Mouse (Mus musculus) lung, postnatal 0 days (tissue): ENCODE results near the gene Eci1.

ENCODE experiments used
- CTCF ChIP-seq: IDR thresholded peaks from 2 replicates; pipeline ENCODE4 v1.5.1; 2016; ENCODE audit warnings: antibody characterized with exemption, mild to moderate bottlenecking
- EP300 ChIP-seq: IDR thresholded peaks from 2 replicates; pipeline ENCODE4 v1.6.1; 2016; ENCODE audit warnings: antibody characterized with exemption, mild to moderate bottlenecking, control low read depth

DNA sequence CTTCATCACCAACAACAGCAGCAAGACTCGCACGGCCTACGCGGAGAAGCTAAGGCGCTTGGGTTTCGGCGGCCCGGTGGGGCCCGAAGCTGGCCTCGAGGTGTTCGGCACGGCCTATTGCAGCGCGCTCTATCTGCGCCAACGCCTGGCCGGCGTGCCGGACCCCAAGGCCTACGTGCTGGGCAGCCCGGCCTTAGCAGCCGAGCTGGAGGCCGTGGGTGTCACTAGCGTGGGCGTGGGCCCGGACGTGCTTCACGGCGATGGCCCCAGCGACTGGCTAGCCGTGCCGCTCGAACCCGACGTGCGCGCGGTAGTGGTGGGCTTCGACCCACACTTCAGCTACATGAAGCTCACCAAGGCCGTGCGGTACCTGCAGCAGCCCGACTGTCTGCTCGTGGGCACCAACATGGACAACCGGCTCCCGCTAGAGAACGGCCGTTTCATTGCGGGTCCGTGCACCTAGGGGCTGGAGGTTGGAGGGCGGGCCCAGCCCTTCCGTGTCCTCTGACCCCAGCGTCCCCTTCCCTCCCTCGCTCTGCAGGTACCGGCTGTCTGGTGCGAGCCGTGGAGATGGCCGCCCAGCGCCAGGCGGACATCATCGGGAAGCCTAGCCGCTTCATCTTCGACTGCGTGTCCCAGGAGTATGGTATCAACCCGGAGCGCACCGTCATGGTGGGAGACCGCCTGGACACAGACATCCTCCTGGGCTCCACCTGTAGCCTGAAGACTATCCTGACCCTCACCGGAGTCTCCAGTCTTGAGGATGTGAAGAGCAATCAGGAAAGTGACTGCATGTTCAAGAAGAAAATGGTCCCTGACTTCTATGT is 44.5 kb downstream of the Eci1 start:
- no peak for TF ChIP-seq CTCF
- no peak for TF ChIP-seq EP300
